Mouse (Mus musculus): ENCODE data around the gene Hist1h2bb.
"Not testable (repeated sequence)": the region's sequence is repeated elsewhere in the genome, so short reads cannot be mapped to it uniquely, and the experiment has no call there.

Gene Hist1h2bb

GRCm38 (mm10) chr13:23746201-23747080, at the start of gene Hist1h2bb:
Hist1h2bb (plus strand) TSS chr13:23746734.
- DNase-seq (ENCODE audit: low spot score): peak; percentile 90

- peak; percentile 86 for DNase-seq (ENCODE audit: low spot score)
Observed at GRCm38 (mm10) chr13:23697491-23698299, 48.8 kb upstream of the Hist1h2bb start.

GRCm38 (mm10) chr13:23698300-23698693, 48.2 kb upstream of the Hist1h2bb start, which contains the start of gene Hist1h4c:
Hist1h4c (minus strand) TSS chr13:23698454.
- DNase-seq (ENCODE audit: low spot score): peak; percentile 100

GRCm38 (mm10) chr13:23698996-23699395, 47.5 kb upstream of the Hist1h2bb start:
- DNase-seq (ENCODE audit: low spot score): no peak

- DNase-seq (ENCODE audit: low spot score): no peak
Observed at GRCm38 (mm10) chr13:23699767-23700166, 46.8 kb upstream of the Hist1h2bb start.

GRCm38 (mm10) chr13:23700786-23701520, 45.6 kb upstream of the Hist1h2bb start:
- DNase-seq (ENCODE audit: low spot score): peak; percentile 86

GRCm38 (mm10) chr13:23702220-23702619, 44.3 kb upstream of the Hist1h2bb start:
- DNase-seq (ENCODE audit: low spot score): no peak

GRCm38 (mm10) chr13:23702801-23703200, 43.7 kb upstream of the Hist1h2bb start:
- DNase-seq (ENCODE audit: low spot score): not testable (repeated sequence)

GRCm38 (mm10) chr13:23705751-23706356, 40.7 kb upstream of the Hist1h2bb start:
- no peak for DNase-seq (ENCODE audit: low spot score)

- DNase-seq (ENCODE audit: low spot score): no peak
Observed at GRCm38 (mm10) chr13:23706771-23707170, 39.8 kb upstream of the Hist1h2bb start.

GRCm38 (mm10) chr13:23708041-23708440, 38.5 kb upstream of the Hist1h2bb start:
- no peak for DNase-seq (ENCODE audit: low spot score)

- no peak for DNase-seq (ENCODE audit: low spot score)
Observed at GRCm38 (mm10) chr13:23708654-23709053, 37.9 kb upstream of the Hist1h2bb start.

GRCm38 (mm10) chr13:23709714-23710373, 36.7 kb upstream of the Hist1h2bb start:
- DNase-seq (ENCODE audit: low spot score): peak; percentile 57

GRCm38 (mm10) chr13:23710374-23711089, 36.0 kb upstream of the Hist1h2bb start, which contains the start of gene Hfe:
Hfe (minus strand) TSS chr13:23710854.
- no peak for DNase-seq (ENCODE audit: low spot score)

- no peak for DNase-seq (ENCODE audit: low spot score)
Observed at GRCm38 (mm10) chr13:23716261-23717042, 30.1 kb upstream of the Hist1h2bb start.

- DNase-seq (ENCODE audit: low spot score): no peak
Observed at GRCm38 (mm10) chr13:23717176-23717575, 29.4 kb upstream of the Hist1h2bb start.

- not testable (repeated sequence) for DNase-seq (ENCODE audit: low spot score)
Observed at GRCm38 (mm10) chr13:23717593-23718245, 28.8 kb upstream of the Hist1h2bb start.

- DNase-seq (ENCODE audit: low spot score): no peak
Observed at GRCm38 (mm10) chr13:23724239-23724638, 22.3 kb upstream of the Hist1h2bb start.

- DNase-seq (ENCODE audit: low spot score): no peak
Observed at GRCm38 (mm10) chr13:23725213-23725612, 21.3 kb upstream of the Hist1h2bb start.
